Mouse (Mus musculus): ENCODE measurements at regions not wholly inside any gene's neighbourhood (a gene's known extent, or its start where the extent isn't known, plus 50 kb on each side); places are given as distances from the start of the nearest gene placed in this dataset.

GRCm38 (mm10) chr3:103513411-103513810 is 61.6 kb upstream of the Syt6 start:
- WGBS, result 83% methylated on average over 6 of the region's 6 CpGs
- no peaks in the 10 kb centered on the region for H3K9me3 ChIP-seq (ENCODE audit: control insufficient read depth, low read length)
- no peak overlapping the region for H3K27ac ChIP-seq (ENCODE audit: low read depth, low read length)
- H3K4me3 ChIP-seq (ENCODE audit: low read depth, low read length), result no peak overlapping the region
- H3K27me3 ChIP-seq (ENCODE audit: control insufficient read depth, insufficient read depth, low read length), result no peaks in the 10 kb centered on the region
- no peak overlapping the region for H3K4me2 ChIP-seq (ENCODE audit: low read depth)
- no peak for ATAC-seq (ENCODE audit: insufficient read depth, low FRiP score, low TSS enrichment)
- no peaks in the 10 kb centered on the region for H3K36me3 ChIP-seq (ENCODE audit: control insufficient read depth, insufficient read depth, low read length)
- DNase-seq (ENCODE audit: low spot score), result no peak
- no peak overlapping the region for H3K9ac ChIP-seq (ENCODE audit: low read length)
- H3K4me1 ChIP-seq (ENCODE audit: control insufficient read depth, insufficient read depth, low read length), result no peaks in the 10 kb centered on the region

DNA sequence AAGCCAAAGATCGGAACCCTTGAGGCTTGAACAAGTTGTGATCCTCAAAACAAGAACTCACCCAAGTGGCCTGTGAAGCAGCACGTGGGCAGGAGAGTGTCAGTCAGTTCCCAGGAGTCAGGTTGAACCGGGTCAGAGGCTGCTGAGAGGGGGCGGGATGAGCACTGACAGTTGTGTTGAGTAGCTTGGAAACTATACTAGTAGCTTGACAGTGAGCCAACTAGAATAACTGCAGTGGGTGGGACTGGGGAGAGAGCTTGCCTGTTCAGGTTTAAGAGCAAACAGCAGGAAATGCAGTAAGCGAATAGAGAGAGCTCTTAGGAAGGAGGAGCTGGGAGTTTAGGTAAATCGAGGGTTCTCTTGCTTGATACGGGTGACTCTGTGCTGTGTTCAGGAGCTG is 61.0 kb upstream of the Syt6 start:
- H3K27ac ChIP-seq (ENCODE audit: low read depth, low read length), result no peak overlapping the region
- no peaks in the 10 kb centered on the region for H3K4me1 ChIP-seq (ENCODE audit: control insufficient read depth, insufficient read depth, low read length)
- no peaks in the 10 kb centered on the region for H3K9me3 ChIP-seq (ENCODE audit: control insufficient read depth, low read length)
- H3K36me3 ChIP-seq (ENCODE audit: control insufficient read depth, insufficient read depth, low read length), result no peaks in the 10 kb centered on the region
- no peak for ATAC-seq (ENCODE audit: insufficient read depth, low FRiP score, low TSS enrichment)
- no peak overlapping the region for H3K4me3 ChIP-seq (ENCODE audit: low read depth, low read length)
- WGBS, result 68% methylated on average over 7 of the region's 7 CpGs
- H3K9ac ChIP-seq (ENCODE audit: low read length), result no peak overlapping the region
- no peaks in the 10 kb centered on the region for H3K27me3 ChIP-seq (ENCODE audit: control insufficient read depth, insufficient read depth, low read length)
- DNase-seq (ENCODE audit: low spot score), result no peak
- H3K4me2 ChIP-seq (ENCODE audit: low read depth), result no peak overlapping the region

DNA sequence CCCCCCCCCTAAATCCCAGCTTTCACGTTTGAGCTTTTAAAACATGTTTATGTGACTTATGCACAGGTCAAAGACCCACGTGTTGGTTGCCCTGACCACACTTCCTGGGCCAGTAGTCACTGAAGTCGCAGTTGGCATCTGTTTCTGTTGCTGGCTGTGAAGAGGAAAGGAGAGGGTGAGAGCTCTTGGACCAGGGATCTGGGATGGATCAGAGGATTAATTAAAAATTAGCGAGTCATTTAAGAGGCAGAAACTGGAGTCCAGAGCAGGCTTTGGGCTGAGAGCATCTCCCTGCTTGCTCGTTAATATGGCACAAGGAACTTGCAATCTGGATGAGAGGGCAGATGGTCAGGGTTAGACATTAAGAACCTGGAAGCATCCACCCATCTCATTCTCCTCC is 59.1 kb upstream of the Syt6 start:
- H3K27ac ChIP-seq (ENCODE audit: low read depth, low read length), result no peak overlapping the region
- WGBS, result 77% methylated on average over 5 of the region's 5 CpGs
- DNase-seq (ENCODE audit: low spot score) (no peak), ATAC-seq (ENCODE audit: insufficient read depth, low FRiP score, low TSS enrichment) (no peak)
- no peaks in the 10 kb centered on the region for H3K9me3 ChIP-seq (ENCODE audit: control insufficient read depth, low read length)
- no peak overlapping the region for H3K4me2 ChIP-seq (ENCODE audit: low read depth)
- no peaks in the 10 kb centered on the region for H3K4me1 ChIP-seq (ENCODE audit: control insufficient read depth, insufficient read depth, low read length)
- H3K36me3 ChIP-seq (ENCODE audit: control insufficient read depth, insufficient read depth, low read length), result no peaks in the 10 kb centered on the region
- H3K27me3 ChIP-seq (ENCODE audit: control insufficient read depth, insufficient read depth, low read length), result no peaks in the 10 kb centered on the region
- H3K4me3 ChIP-seq (ENCODE audit: low read depth, low read length), result no peak overlapping the region
- H3K9ac ChIP-seq (ENCODE audit: low read length), result no peak overlapping the region

DNA sequence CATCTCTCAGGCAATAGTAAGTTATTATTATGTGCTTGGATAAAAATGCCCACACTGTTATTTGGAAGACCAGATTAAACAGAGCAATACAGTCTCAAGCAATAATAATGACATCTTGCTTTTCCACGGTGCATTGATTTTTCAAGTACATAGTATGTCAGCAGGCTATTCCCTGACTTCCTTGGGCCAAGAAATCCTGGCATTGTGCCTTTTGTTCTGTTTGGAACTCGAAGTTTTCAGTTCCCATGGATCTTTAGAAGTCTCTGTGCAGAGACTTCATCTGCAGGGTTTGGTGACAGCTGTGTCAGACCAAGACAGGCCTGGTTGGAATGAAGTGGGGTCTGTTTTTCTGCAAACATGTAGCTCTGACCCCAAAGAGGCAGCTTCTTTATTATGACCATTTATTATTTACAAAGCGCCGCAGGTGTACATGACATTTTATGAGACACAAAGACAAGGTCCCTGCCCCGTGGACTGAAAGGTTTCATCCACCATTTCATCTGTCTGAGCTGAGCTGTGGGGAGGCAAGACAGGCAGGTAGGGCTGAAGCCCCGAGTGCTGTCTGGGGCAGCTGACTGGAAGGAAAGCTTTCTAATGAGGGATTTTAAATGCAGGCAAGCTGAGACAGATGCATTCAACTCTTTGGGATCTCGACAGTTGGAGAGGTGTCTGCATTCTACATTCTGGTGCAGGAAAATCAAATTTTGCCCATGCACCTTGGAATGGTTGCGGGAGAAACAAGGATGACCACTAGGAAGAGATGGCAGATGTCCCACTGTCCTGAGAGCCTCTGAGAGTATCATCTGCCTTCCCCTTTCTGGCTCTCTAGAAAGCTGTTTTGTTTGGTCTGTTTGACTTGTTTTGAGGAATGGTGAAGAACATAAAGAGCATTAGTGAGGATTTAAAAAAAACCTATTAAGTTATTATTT is 57.4 kb upstream of the Syt6 start:
- ATAC-seq (ENCODE audit: insufficient read depth, low FRiP score, low TSS enrichment) (no peak), DNase-seq (ENCODE audit: low spot score) (no peak)
- 76% methylated on average over 8 of the region's 8 CpGs for WGBS
- no peaks in the 10 kb centered on the region for H3K27me3 ChIP-seq (ENCODE audit: control insufficient read depth, insufficient read depth, low read length)
- no peak overlapping the region for H3K27ac ChIP-seq (ENCODE audit: low read depth, low read length)
- no peaks in the 10 kb centered on the region for H3K4me1 ChIP-seq (ENCODE audit: control insufficient read depth, insufficient read depth, low read length)
- H3K9me3 ChIP-seq (ENCODE audit: control insufficient read depth, low read length), result no peaks in the 10 kb centered on the region
- no peak overlapping the region for H3K9ac ChIP-seq (ENCODE audit: low read length)
- no peak overlapping the region for H3K4me2 ChIP-seq (ENCODE audit: low read depth)
- no peaks in the 10 kb centered on the region for H3K36me3 ChIP-seq (ENCODE audit: control insufficient read depth, insufficient read depth, low read length)
- no peak overlapping the region for H3K4me3 ChIP-seq (ENCODE audit: low read depth, low read length)

GRCm38 (mm10) chr3:103518624-103519023 is 56.4 kb upstream of the Syt6 start:
- Histone ChIP-seq H3K9ac (ENCODE audit: low read length) (no peak overlapping the region), H3K36me3 (ENCODE audit: control insufficient read depth, insufficient read depth, low read length) (no peaks in the 10 kb centered on the region), H3K27ac (ENCODE audit: low read depth, low read length) (no peak overlapping the region), H3K4me3 (ENCODE audit: low read depth, low read length) (no peak overlapping the region), H3K4me1 (ENCODE audit: control insufficient read depth, insufficient read depth, low read length) (no peaks in the 10 kb centered on the region), H3K4me2 (ENCODE audit: low read depth) (no peak overlapping the region), H3K27me3 (ENCODE audit: control insufficient read depth, insufficient read depth, low read length) (no peaks in the 10 kb centered on the region), H3K9me3 (ENCODE audit: control insufficient read depth, low read length) (no peaks in the 10 kb centered on the region)
- DNase-seq (ENCODE audit: low spot score) (no peak), ATAC-seq (ENCODE audit: insufficient read depth, low FRiP score, low TSS enrichment) (no peak)
- 78% methylated on average over 2 of the region's 2 CpGs for WGBS
